Mouse (Mus musculus) kidney, postnatal 0 days (tissue): ENCODE measurements around the gene Il12rb2. TPM values are rescaled to one million over a fixed set of nuclear protein-coding genes. Genes with fewer than 3 reads are reported as not detected.

ENCODE experiments used
- ATAC-seq: fragments of 200-750 bp; cut with Nextera tagmentation; replicated peaks from 2 replicates; pipeline ENCODE4 v1.8.0; 2017; ENCODE audit warnings: low read depth, moderate number of reproducible peaks, moderate TSS enrichment, moderate library complexity; ENCODE audit not compliant: low FRiP score
- DNase-seq: peaks from one replicate; pipeline ENCODE4 v3.0.0-alpha.2; 2016; ENCODE audit warnings: low spot score
- H3K27ac ChIP-seq: fragments of 300-500 bp; sonication (generic); 2 replicates; pipeline ENCODE4 v1.5.1; 2014; ENCODE audit warnings: mild to moderate bottlenecking
- H3K27me3 ChIP-seq: fragments of 300-500 bp; sonication (generic); 2 replicates; pipeline ENCODE4 v1.6.1; 2014; ENCODE audit warnings: low read length, mixed read lengths; ENCODE audit not compliant: insufficient read depth
- H3K36me3 ChIP-seq: fragments of 300-500 bp; sonication (generic); 2 replicates; pipeline ENCODE4 v1.6.1; 2014; ENCODE audit warnings: low read length, mixed read lengths; ENCODE audit not compliant: insufficient read depth
- H3K4me1 ChIP-seq: fragments of 300-500 bp; sonication (generic); replicated peaks from 2 replicates; pipeline ENCODE4 v1.6.1; 2014; ENCODE audit warnings: antibody characterized with exemption, low read length, mixed read lengths; ENCODE audit not compliant: insufficient read depth
- H3K4me2 ChIP-seq: fragments of 300-500 bp; sonication (generic); 2 replicates; pipeline ENCODE4 v1.6.1; 2014; ENCODE audit warnings: mild to moderate bottlenecking, low read length, moderate library complexity, mixed read lengths
- H3K4me3 ChIP-seq: fragments of 300-500 bp; sonication (generic); replicated peaks from 2 replicates; pipeline ENCODE4 v1.5.1; 2014; ENCODE audit warnings: low read depth, low read length
- H3K9ac ChIP-seq: fragments of 300-500 bp; sonication (generic); 2 replicates; pipeline ENCODE4 v1.6.1; 2014; ENCODE audit warnings: low read depth, low read length
- H3K9me3 ChIP-seq: fragments of 300-500 bp; sonication (generic); replicated peaks from 2 replicates; pipeline ENCODE4 v1.6.1; 2016; ENCODE audit warnings: low read length, inconsistent platforms, mixed read lengths
- CTCF ChIP-seq: IDR thresholded peaks from 2 replicates; pipeline ENCODE4 v1.5.1; 2016; ENCODE audit warnings: antibody characterized with exemption, low read depth, mild to moderate bottlenecking, moderate library complexity
- WGBS: fragments of 180-500 bp; shearing (Covaris S2); extraction: QIAGEN DNeasy Blood & Tissue Kit; methylation state at CpG from one replicate; pipeline ENCODE4 v1.1.7; 2014; 5-methylcytosine and 5-hydroxymethylcytosine counted together
- polyA plus RNA-seq: library from polyadenylated mRNA; unstranded; fragments of >200 nt; fragmentation: Nextera tagmentation; extraction: Ambion mirVana; gene quantifications from 2 replicates; pipeline ENCODE4 v1.2.1, GENCODE M21; 2015

Il12rb2 gene
- polyA plus RNA-seq, 1 experiment from 2014 or later, result not detected

DNA sequence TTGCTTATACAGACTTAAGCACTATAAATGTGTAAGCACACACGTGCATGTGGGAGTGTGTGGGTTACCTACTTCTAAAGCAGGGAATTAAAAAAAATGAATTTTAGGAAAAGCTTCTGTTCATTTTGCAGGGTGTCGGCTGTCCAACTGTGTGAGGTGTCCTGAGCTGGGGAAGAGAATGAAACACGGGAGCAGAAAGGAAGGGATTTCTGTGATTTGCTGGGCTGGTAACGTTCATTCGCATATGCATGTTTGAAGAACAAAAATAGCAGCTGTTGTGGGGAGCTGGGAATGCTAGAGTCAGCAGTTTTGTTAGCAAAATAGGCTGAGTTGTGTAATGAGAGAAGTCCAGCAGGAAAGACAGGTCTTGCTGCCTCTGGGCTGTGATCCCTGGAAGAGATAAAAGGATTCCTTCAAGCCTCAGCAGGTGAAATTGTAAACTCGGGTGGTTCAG, 75.3 kb downstream of the Il12rb2 start:
- Histone ChIP-seq H3K4me1 (peaks cover 10% of the 10 kb centered on the region), H3K4me3 (no peak overlapping the region), H3K9me3 (no peaks in the 10 kb centered on the region), H3K27ac (0 out of 2 replicates have a peak overlapping the region, but pooled peaks have one; percentile 10), H3K27me3 (no peaks in the 10 kb centered on the region), H3K4me2 (no peak overlapping the region), H3K9ac (no peak overlapping the region), H3K36me3 (no peaks in the 10 kb centered on the region)
- 27% methylated on average over 6 of the region's 6 CpGs for WGBS
- peak; percentile 47 for DNase-seq
- ATAC-seq, result no peak; the same call in 1 of the 2 replicates
- no peak for TF ChIP-seq CTCF

DNA sequence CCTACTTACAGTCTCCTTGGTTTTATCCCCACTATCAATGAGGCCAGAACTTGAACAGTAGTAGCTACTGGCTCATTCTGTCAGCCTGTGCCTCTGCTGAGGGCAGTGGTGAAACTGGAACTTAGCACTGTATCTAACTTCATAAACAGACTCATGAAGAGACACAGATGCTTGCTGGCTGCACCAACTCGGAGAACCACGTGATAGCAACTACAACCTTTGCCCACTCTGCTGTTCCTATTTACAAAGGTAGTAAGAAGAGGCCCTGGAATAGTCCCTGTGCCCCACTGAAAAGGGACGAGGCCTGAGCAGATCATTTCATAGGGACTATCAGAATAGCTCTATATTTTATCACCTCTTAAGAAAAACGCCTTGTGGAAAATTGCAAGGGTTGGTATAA, 75.7 kb downstream of the Il12rb2 start:
- Histone ChIP-seq H3K27ac (peak overlapping the region; percentile 38; the same call in 1 of the 2 replicates), H3K9me3 (no peaks in the 10 kb centered on the region), H3K36me3 (no peaks in the 10 kb centered on the region), H3K4me1 (peaks cover 10% of the 10 kb centered on the region), H3K27me3 (no peaks in the 10 kb centered on the region), H3K4me2 (no peak overlapping the region), H3K4me3 (no peak overlapping the region), H3K9ac (no peak overlapping the region)
- 32% methylated on average over 4 of the region's 4 CpGs for WGBS
- DNase-seq (no peak), ATAC-seq (peak; percentile 50)
- TF ChIP-seq CTCF, result no peak

DNA sequence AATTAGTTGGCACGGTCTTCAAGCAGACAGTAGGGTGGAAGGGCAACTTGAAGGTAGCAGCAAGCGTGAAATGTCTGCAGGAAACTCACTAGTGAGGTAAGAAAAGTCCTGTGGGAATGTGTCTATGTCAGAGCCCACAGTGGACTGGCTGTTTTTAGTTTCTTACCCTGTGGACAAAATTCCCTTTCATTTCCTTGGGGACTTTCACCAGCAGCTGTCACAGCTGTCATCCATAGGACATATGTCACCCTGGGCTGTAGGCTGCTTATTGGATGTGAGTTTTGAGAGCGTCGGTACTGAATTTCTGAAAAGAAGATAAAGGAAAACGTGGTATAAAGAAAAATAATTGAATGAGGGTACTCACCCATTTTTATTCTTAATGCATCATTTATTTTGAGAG, 77.2 kb downstream of the Il12rb2 start:
- H3K9me3 ChIP-seq, result no peaks in the 10 kb centered on the region
- TF ChIP-seq CTCF, result no peak
- no peak overlapping the region for H3K27ac ChIP-seq
- H3K4me1 ChIP-seq, result peaks cover 10% of the 10 kb centered on the region
- no peak overlapping the region for H3K4me3 ChIP-seq
- no peak overlapping the region for H3K9ac ChIP-seq
- ATAC-seq (no peak), DNase-seq (no peak)
- H3K4me2 ChIP-seq, result no peak overlapping the region
- 81% methylated on average over 5 of the region's 5 CpGs for WGBS
- no peaks in the 10 kb centered on the region for H3K27me3 ChIP-seq
- H3K36me3 ChIP-seq, result no peaks in the 10 kb centered on the region

DNA sequence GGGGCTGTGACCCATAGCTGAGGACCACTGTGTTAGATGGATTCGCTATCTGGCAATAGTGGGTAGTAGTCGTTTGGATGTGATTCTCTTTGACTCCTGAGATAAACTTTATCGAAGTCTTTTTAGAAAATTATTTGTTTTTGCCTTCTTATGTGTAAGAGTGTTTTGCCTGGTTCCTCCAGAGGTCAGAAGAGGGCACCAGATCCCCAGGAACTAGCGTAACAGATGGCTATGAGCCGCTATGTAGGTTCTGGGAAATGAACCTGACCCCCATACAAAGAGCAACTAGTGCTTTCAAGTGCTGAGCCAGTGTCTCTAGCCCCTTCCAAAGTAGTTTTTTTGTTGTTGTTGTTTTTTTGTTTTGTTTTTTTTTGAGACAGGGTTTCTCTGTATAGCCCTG, 79.9 kb downstream of the Il12rb2 start:
- Histone ChIP-seq H3K27ac (no peak overlapping the region), H3K9ac (no peak overlapping the region), H3K9me3 (no peaks in the 10 kb centered on the region), H3K4me1 (0 out of 2 replicates have a peak, but pooled peaks cover 5% of the 10 kb centered on the region), H3K4me3 (no peak overlapping the region), H3K36me3 (no peaks in the 10 kb centered on the region), H3K27me3 (no peaks in the 10 kb centered on the region), H3K4me2 (no peak overlapping the region)
- peak; percentile 35; the same call in 1 of the 2 replicates for TF ChIP-seq CTCF
- 63% methylated on average over 5 of the region's 5 CpGs for WGBS
- no peak for DNase-seq
- ATAC-seq, result no peak

DNA sequence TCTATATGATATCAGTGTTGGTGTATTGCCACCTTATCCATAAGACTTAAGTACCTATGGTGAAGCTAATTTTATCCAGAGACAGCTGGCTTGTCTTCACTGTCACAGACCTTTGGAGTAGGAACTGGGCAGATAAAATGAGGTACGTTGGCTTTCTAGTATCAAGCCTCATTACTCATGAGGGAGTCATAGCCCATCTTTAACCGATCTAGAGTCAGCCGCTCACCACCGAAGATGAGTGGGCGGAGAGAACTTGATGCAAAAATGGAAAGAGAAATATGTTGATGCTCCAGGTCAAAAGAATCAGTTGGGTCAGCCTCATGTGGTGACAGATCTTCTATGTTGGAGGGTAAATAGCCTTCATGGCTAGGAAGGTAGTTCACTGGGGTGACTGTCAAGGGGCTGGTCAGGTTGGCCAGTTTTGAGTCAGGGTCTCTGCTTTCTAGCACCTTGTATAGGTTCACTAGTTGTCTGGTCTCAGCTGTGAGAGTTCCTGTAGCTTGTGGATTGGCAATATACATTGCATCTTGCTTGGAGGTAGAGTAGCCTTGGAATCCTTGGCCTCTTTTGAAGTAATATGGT, 83.9 kb downstream of the Il12rb2 start:
- 83% methylated on average over 5 of the region's 5 CpGs for WGBS
- no peaks in the 10 kb centered on the region for H3K4me1 ChIP-seq
- H3K36me3 ChIP-seq, result peaks cover 3% of the 10 kb centered on the region; the same call in 1 of the 2 replicates
- DNase-seq (no peak), ATAC-seq (no peak)
- no peak overlapping the region for H3K4me3 ChIP-seq
- H3K9ac ChIP-seq, result no peak overlapping the region
- no peak overlapping the region for H3K4me2 ChIP-seq
- H3K27ac ChIP-seq, result no peak overlapping the region
- TF ChIP-seq CTCF, result no peak
- no peaks in the 10 kb centered on the region for H3K9me3 ChIP-seq
- H3K27me3 ChIP-seq, result no peaks in the 10 kb centered on the region

DNA sequence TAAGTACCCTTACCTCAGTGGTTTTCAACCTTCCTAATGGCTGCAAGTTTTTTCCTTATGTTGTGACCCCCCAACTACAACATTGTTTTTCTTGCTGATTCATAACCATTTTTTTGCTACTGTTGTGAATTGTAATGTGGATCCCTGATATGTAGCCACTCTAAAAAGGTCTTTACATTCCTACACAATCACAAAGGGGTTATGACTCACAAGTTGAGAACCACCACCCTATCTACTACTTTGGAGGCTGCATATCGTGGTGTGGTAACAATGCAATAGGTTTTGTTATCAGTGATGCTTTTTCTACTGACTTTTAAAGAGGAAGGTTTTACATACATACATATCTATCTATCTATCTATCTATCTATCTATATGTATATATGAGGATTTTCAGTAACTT, 93.1 kb downstream of the Il12rb2 start:
- Histone ChIP-seq H3K4me1 (no peaks in the 10 kb centered on the region), H3K36me3 (peaks cover 26% of the 10 kb centered on the region), H3K27ac (no peak overlapping the region), H3K9me3 (no peaks in the 10 kb centered on the region), H3K4me3 (no peak overlapping the region), H3K4me2 (no peak overlapping the region), H3K27me3 (no peaks in the 10 kb centered on the region), H3K9ac (no peak overlapping the region)
- no peak for DNase-seq
- no peak for ATAC-seq
- 89% methylated on average over 1 of the region's 1 CpGs for WGBS
- no peak for TF ChIP-seq CTCF
